Mouse (Mus musculus) heart, adult 2 months (tissue): ENCODE results near the gene Abcc8. TPM values are rescaled to one million over a fixed set of nuclear protein-coding genes. Genes with fewer than 3 reads are reported as not detected.

ENCODE experiments used
- DNase-seq, 2 experiments: peaks; one replicate each; pipeline ENCODE4 v3.0.0; 2021
- H3K27ac ChIP-seq: fragments of 200-600 bp; 2 replicates; pipeline ENCODE4 v1.8.1; 2022
- H3K27me3 ChIP-seq: fragments of 200-500 bp; 2 replicates; pipeline ENCODE4 v1.6.1; 2012; ENCODE audit warnings: mild to moderate bottlenecking, low read length, inconsistent platforms, mixed read lengths; ENCODE audit not compliant: control insufficient read depth, insufficient read depth
- H3K36me3 ChIP-seq: fragments of 200-500 bp; 2 replicates; pipeline ENCODE4 v1.6.1; 2012; ENCODE audit warnings: low read length, inconsistent platforms; ENCODE audit not compliant: control insufficient read depth, insufficient read depth
- H3K4me1 ChIP-seq: fragments of 200-500 bp; 2 replicates; pipeline ENCODE4 v1.6.1; 2011; ENCODE audit warnings: low read length; ENCODE audit not compliant: control insufficient read depth, insufficient read depth
- H3K4me3 ChIP-seq: fragments of 200-600 bp; 2 replicates; pipeline ENCODE4 v1.8.1; 2022
- H3K79me2 ChIP-seq: fragments of 200-500 bp; replicated peaks from 2 replicates; pipeline ENCODE4 v1.6.1; 2012; ENCODE audit warnings: mild to moderate bottlenecking, inconsistent platforms, low read length, moderate library complexity, mixed read lengths; ENCODE audit not compliant: control insufficient read depth, insufficient read depth
- H3K9ac ChIP-seq: fragments of 200-500 bp; 2 replicates; pipeline ENCODE4 v1.6.1; 2012; ENCODE audit warnings: low read depth, mild to moderate bottlenecking, control low read depth, inconsistent platforms, low read length, mixed read lengths
- CTCF ChIP-seq: fragments of 200-600 bp; IDR thresholded peaks from 2 replicates; pipeline ENCODE4 v1.8.1; 2022; ENCODE audit warnings: antibody characterized with exemption, mild to moderate bottlenecking, moderate library complexity
- EP300 ChIP-seq: fragments of 200-500 bp; IDR thresholded peaks from 2 replicates; pipeline ENCODE4 v1.6.1; 2011; ENCODE audit warnings: low read depth, low read length, control low read depth; ENCODE audit not compliant: insufficient read depth
- POLR2A ChIP-seq: fragments of 200-500 bp; IDR thresholded peaks from 2 replicates; pipeline ENCODE4 v1.6.1; 2011; ENCODE audit warnings: mild to moderate bottlenecking, low read depth, low read length, control low read depth; ENCODE audit not compliant: insufficient read depth
- WGBS: fragments of 180-500 bp; shearing (Covaris S2); methylation state at CpG from one replicate; pipeline ENCODE4 v1.1.7; 2018; 5-methylcytosine and 5-hydroxymethylcytosine counted together
- intact Hi-C: fragments of 180-260 bp; cut with DNase I; formaldehyde crosslinking; loops from one replicate; pipeline ENCODE4 v1.15.1; 2025
- polyA plus RNA-seq: library from polyadenylated mRNA; depleted of rRNA; stranded (reverse); fragments of >200 nt; gene quantifications from 2 replicates; pipeline ENCODE4 v1.2.3, GENCODE M21; 2012
- total RNA-seq, 2 experiments: library from RNA; stranded (reverse); gene quantifications; 2 replicates each; pipeline ENCODE4 v1.2.3; 2021

The Abcc8 gene
- total and polyA plus RNA-seq, 3 experiments = 40.1 to 44.1 (median 42.5) TPM

GRCm38 (mm10) chr7:46152819-46153351 lies 26.9 kb downstream of the Abcc8 start:
- TF ChIP-seq EP300 = no peak
- no peak for TF ChIP-seq POLR2A
- no peak for TF ChIP-seq CTCF
- Histone ChIP-seq H3K4me1 (no peaks in the 10 kb centered on the region), H3K4me3 (no peak overlapping the region), H3K27me3 (no peaks in the 10 kb centered on the region), H3K36me3 (no peaks in the 10 kb centered on the region), H3K27ac (no peak overlapping the region), H3K9ac (no peak overlapping the region), H3K79me2 (no peaks in the 10 kb centered on the region)
- intact Hi-C loops = no loop called here
- peak in 1 of 2 experiments; percentile 41 for DNase-seq
- WGBS = 52% methylated on average over 9 of the region's 9 CpGs

- 63% methylated on average over 7 of the region's 7 CpGs for WGBS
- DNase-seq = no peak
- H3K4me1 ChIP-seq = no peaks in the 10 kb centered on the region
- TF ChIP-seq POLR2A (no peak), EP300 (no peak), CTCF (no peak)
- H3K79me2 ChIP-seq = no peaks in the 10 kb centered on the region
- H3K27ac ChIP-seq = no peak overlapping the region
- no peak overlapping the region for H3K4me3 ChIP-seq
- H3K27me3 ChIP-seq = no peaks in the 10 kb centered on the region
- no peaks in the 10 kb centered on the region for H3K36me3 ChIP-seq
- intact Hi-C loops = no loop called here
- no peak overlapping the region for H3K9ac ChIP-seq
Measured at GRCm38 (mm10) chr7:46147417-46147816, 32.4 kb downstream of the Abcc8 start.

- H3K4me1 ChIP-seq = no peaks in the 10 kb centered on the region
Measured at GRCm38 (mm10) chr7:46146675-46147308, 33.0 kb downstream of the Abcc8 start.

GRCm38 (mm10) chr7:46144061-46144460 lies 35.8 kb downstream of the Abcc8 start:
- no peak for TF ChIP-seq EP300
- no peak for TF ChIP-seq POLR2A
- TF ChIP-seq CTCF = no peak
- no peak for DNase-seq
- intact Hi-C loops = no loop called here
- no peak overlapping the region for H3K27ac ChIP-seq
- no peaks in the 10 kb centered on the region for H3K79me2 ChIP-seq
- no peak overlapping the region for H3K9ac ChIP-seq
- no peaks in the 10 kb centered on the region for H3K27me3 ChIP-seq
- H3K36me3 ChIP-seq = no peaks in the 10 kb centered on the region
- no peaks in the 10 kb centered on the region for H3K4me1 ChIP-seq
- 81% methylated on average over 8 of the region's 8 CpGs for WGBS
- H3K4me3 ChIP-seq = no peak overlapping the region

More at GRCm38 (mm10) chr7:46146675-46147308, 33.0 kb downstream of the Abcc8 start:
- WGBS = 84% methylated on average over 7 of the region's 7 CpGs
- no peaks in the 10 kb centered on the region for H3K27me3 ChIP-seq
- no peaks in the 10 kb centered on the region for H3K79me2 ChIP-seq
- H3K27ac ChIP-seq = no peak overlapping the region
- TF ChIP-seq EP300 (no peak), CTCF (no peak), POLR2A (no peak)
- H3K9ac ChIP-seq = no peak overlapping the region
- intact Hi-C loops = no loop called here
- no peak overlapping the region for H3K4me3 ChIP-seq
- no peak for DNase-seq
- H3K36me3 ChIP-seq = no peaks in the 10 kb centered on the region

- WGBS = 52% methylated on average over 7 of the region's 7 CpGs
- no peaks in the 10 kb centered on the region for H3K36me3 ChIP-seq
- H3K9ac ChIP-seq = no peak overlapping the region
- DNase-seq = no peak
- H3K4me3 ChIP-seq = no peak overlapping the region
- H3K4me1 ChIP-seq = no peaks in the 10 kb centered on the region; the same call in 1 of the 2 replicates
- TF ChIP-seq POLR2A = no peak
- TF ChIP-seq CTCF = no peak
- no peak for TF ChIP-seq EP300
- H3K27ac ChIP-seq = no peak overlapping the region
- H3K27me3 ChIP-seq = no peaks in the 10 kb centered on the region
- intact Hi-C loops = loop anchor here (10.0 kb wide), 1 partner anchor 1444 kb away; no protein-coding TSS in a partner anchor
- no peaks in the 10 kb centered on the region for H3K79me2 ChIP-seq
Measured at GRCm38 (mm10) chr7:46138329-46138930, 41.4 kb downstream of the Abcc8 start.

- DNase-seq = peak in 1 of 2 experiments; percentile 44
- H3K9ac ChIP-seq = no peak overlapping the region
- intact Hi-C loops = loop anchor here (5.0 to 10.0 kb wide), 3 partner anchors 37 to 1439 kb away; no protein-coding TSS in a partner anchor
- 8% methylated on average over 7 of the region's 7 CpGs for WGBS
- H3K4me1 ChIP-seq = no peaks in the 10 kb centered on the region; the same call in 1 of the 2 replicates
- no peaks in the 10 kb centered on the region for H3K36me3 ChIP-seq
- no peaks in the 10 kb centered on the region for H3K27me3 ChIP-seq
- TF ChIP-seq POLR2A (no peak), CTCF (peak; percentile 48), EP300 (0 out of 2 replicates have a peak, but pooled peaks have one; percentile 55)
- no peaks in the 10 kb centered on the region for H3K79me2 ChIP-seq
- H3K4me3 ChIP-seq = no peak overlapping the region
- no peak overlapping the region for H3K27ac ChIP-seq
Measured at GRCm38 (mm10) chr7:46133858-46134257, 46.0 kb downstream of the Abcc8 start.
